Mouse (Mus musculus) ES-E14 (cell line): ENCODE data around the gene Mgll. TPM values are rescaled to one million over a fixed set of nuclear protein-coding genes. Genes with fewer than 3 reads are reported as not detected.

ENCODE experiments used
- DNase-seq: peaks from one replicate; pipeline ENCODE4 v3.0.0-alpha.2; 2013; ENCODE audit warnings: low read depth, low spot score
- H3K27ac ChIP-seq: 2 replicates; pipeline ENCODE4 v1.5.1; 2012; ENCODE audit warnings: low read depth, mild to moderate bottlenecking, low read length, moderate library complexity, mixed read lengths; ENCODE audit not compliant: poor library complexity, insufficient read depth, severe bottlenecking
- H3K36me3 ChIP-seq: 2 replicates; pipeline ENCODE4 v1.6.1; 2012; ENCODE audit warnings: mild to moderate bottlenecking, low read length, moderate library complexity, mixed read lengths; ENCODE audit not compliant: control insufficient read depth, poor library complexity, insufficient read depth, severe bottlenecking
- H3K4me1 ChIP-seq, 2 experiments: fragments of 150-350 bp in 1 of 2; sonication (generic) in 1 of 2; 2 replicates each; pipeline ENCODE4 v1.6.1; 2012; ENCODE audit warnings: low read length in 2 of 2, mild to moderate bottlenecking in 1 of 2, mixed read lengths in 1 of 2; ENCODE audit not compliant: control insufficient read depth in 2 of 2, insufficient read depth in 2 of 2, poor library complexity in 1 of 2
- H3K4me3 ChIP-seq, 2 experiments: fragments of 150-350 bp in 1 of 2; sonication (generic) in 1 of 2; 2 replicates each; pipeline ENCODE4 v1.5.1; 2012; ENCODE audit warnings: low read length in 2 of 2, low read depth in 1 of 2, mild to moderate bottlenecking in 1 of 2, mixed read lengths in 1 of 2; ENCODE audit not compliant: insufficient read depth in 1 of 2, poor library complexity in 1 of 2, severe bottlenecking in 1 of 2
- H3K9ac ChIP-seq: 2 replicates; pipeline ENCODE4 v1.6.1; 2012; ENCODE audit warnings: low read depth, mild to moderate bottlenecking, low read length, mixed read lengths; ENCODE audit not compliant: poor library complexity, insufficient read depth, severe bottlenecking
- H3K9me3 ChIP-seq: fragments of 150-350 bp; sonication (generic); 2 replicates; pipeline ENCODE4 v1.6.1; 2012; ENCODE audit warnings: low read depth, mild to moderate bottlenecking, low read length; ENCODE audit not compliant: control insufficient read depth, insufficient read depth
- CHD2 ChIP-seq: IDR thresholded peaks from 2 replicates; pipeline ENCODE4 v1.6.1; 2014; ENCODE audit warnings: mild to moderate bottlenecking, low read depth, low read length, inconsistent platforms
- HCFC1 ChIP-seq: IDR thresholded peaks from 2 replicates; pipeline ENCODE4 v1.6.1; 2012; ENCODE audit warnings: low read length, inconsistent platforms, borderline replicate concordance; ENCODE audit not compliant: insufficient read depth
- MAFK ChIP-seq: IDR thresholded peaks from 2 replicates; pipeline ENCODE4 v1.6.1; 2014; ENCODE audit warnings: mild to moderate bottlenecking, low read depth, low read length, inconsistent platforms; ENCODE audit not compliant: insufficient read depth
- ZC3H11A ChIP-seq: IDR thresholded peaks from 2 replicates; pipeline ENCODE4 v1.6.1; 2012; ENCODE audit warnings: low read depth, mild to moderate bottlenecking, inconsistent platforms, low read length, borderline replicate concordance
- ZNF384 ChIP-seq: IDR thresholded peaks from 2 replicates; pipeline ENCODE4 v1.6.1; 2012; ENCODE audit warnings: low read depth, low read length, inconsistent platforms
- in situ Hi-C, 2 experiments: fragments of 600-800 bp; cut with MboI; formaldehyde crosslinking; loops; one replicate each; pipeline ENCODE4 v1.15.1; 2025; ENCODE audit warnings: low sequenced_read_pairs in 2 of 2, inconsistent platforms in 1 of 2; ENCODE audit not compliant: unreplicated experiment in 2 of 2
- total RNA-seq: library from RNA; depleted of rRNA; stranded (reverse); fragments of 300-350 nt; gene quantifications from 2 replicates; pipeline ENCODE4 v1.2.3, GENCODE M21; 2012

Mgll gene
- total RNA-seq, 1 experiment, result 8.4 TPM

GRCm38 (mm10) chr6:88741041-88741440, 16.8 kb downstream of the Mgll start:
- no peaks in the 10 kb centered on the region for H3K36me3 ChIP-seq
- no peaks in the 10 kb centered on the region for H3K9me3 ChIP-seq
- DNase-seq, result no peak
- H3K4me1 ChIP-seq, result no peaks in the 10 kb centered on the region
- no peak overlapping the region for H3K27ac ChIP-seq
- in situ Hi-C loops, result no loop called here
- H3K4me3 ChIP-seq, result no peak overlapping the region
- no peak for TF ChIP-seq ZC3H11A
- no peak for TF ChIP-seq HCFC1
- TF ChIP-seq CHD2, result no peak
- no peak for TF ChIP-seq ZNF384
- no peak for TF ChIP-seq MAFK
- H3K9ac ChIP-seq, result no peak overlapping the region

DNA sequence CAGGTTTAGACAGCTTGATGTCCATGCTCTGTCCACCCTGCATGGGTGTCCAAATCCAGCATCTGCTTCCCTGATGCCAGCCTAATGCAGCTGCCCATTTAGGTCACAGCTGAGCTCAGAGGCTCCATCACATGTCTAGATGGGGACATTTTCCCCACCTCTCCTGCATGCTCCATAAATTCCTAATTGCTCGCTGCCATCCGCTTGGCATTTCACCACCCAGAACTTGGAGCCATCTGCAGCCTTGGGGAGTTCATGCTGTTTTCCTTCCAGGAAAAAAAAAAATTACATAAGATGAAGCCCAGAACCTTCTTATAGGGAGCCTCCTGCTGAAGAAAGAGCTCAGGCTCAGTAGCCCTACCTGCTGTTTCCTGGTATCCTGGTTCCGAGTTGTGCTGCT, 17.6 kb downstream of the Mgll start:
- no peaks in the 10 kb centered on the region for H3K36me3 ChIP-seq
- in situ Hi-C loops, result no loop called here
- DNase-seq, result no peak
- no peak overlapping the region for H3K9ac ChIP-seq
- TF ChIP-seq MAFK, result no peak
- TF ChIP-seq HCFC1, result no peak
- TF ChIP-seq ZC3H11A, result no peak
- no peak for TF ChIP-seq CHD2
- TF ChIP-seq ZNF384, result no peak
- no peak overlapping the region for H3K27ac ChIP-seq
- no peak overlapping the region for H3K4me3 ChIP-seq
- H3K9me3 ChIP-seq, result no peaks in the 10 kb centered on the region
- H3K4me1 ChIP-seq, result no peaks in the 10 kb centered on the region

DNA sequence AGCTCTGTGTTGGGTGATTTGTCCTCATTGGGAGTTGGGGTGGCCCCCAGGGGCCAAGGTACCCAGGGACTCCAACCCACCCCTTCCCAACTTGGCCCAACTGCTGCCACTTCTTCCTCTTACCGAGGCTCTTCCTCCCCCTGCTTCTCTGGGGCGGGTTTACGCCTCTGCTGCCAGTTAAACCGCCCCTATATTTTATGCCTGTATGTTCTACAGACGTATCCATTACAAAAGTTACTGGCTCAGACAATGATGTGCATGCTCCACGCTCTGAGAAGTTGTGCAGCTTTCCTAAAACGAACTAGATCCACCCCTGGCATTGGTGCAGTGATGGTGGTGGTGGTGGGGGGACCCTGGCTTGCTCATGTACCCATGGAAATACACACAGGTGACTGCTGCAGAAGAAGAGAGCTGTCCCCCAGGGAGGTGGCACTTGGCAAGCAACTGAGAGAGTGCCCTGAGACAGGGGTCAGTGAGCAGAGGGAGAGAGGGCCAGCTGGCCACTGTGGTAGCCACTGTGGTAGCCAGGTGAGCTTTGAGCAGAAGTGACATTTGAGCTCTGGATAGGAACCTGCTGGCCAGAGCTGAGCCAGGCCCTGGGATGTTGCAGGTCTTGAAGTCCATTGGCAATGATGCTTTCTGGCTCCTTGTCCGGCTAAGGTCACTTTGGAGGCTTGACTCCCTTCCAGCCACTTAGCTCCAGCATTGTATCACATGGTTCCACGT, 18.2 kb downstream of the Mgll start:
- H3K36me3 ChIP-seq, result no peaks in the 10 kb centered on the region
- TF ChIP-seq MAFK (no peak), CHD2 (no peak), HCFC1 (no peak), ZNF384 (no peak), ZC3H11A (no peak)
- no peak overlapping the region for H3K9ac ChIP-seq
- no peak for DNase-seq
- no peaks in the 10 kb centered on the region for H3K4me1 ChIP-seq
- no peak overlapping the region for H3K27ac ChIP-seq
- no peaks in the 10 kb centered on the region for H3K9me3 ChIP-seq
- no peak overlapping the region for H3K4me3 ChIP-seq
- in situ Hi-C loops, result no loop called here

DNA sequence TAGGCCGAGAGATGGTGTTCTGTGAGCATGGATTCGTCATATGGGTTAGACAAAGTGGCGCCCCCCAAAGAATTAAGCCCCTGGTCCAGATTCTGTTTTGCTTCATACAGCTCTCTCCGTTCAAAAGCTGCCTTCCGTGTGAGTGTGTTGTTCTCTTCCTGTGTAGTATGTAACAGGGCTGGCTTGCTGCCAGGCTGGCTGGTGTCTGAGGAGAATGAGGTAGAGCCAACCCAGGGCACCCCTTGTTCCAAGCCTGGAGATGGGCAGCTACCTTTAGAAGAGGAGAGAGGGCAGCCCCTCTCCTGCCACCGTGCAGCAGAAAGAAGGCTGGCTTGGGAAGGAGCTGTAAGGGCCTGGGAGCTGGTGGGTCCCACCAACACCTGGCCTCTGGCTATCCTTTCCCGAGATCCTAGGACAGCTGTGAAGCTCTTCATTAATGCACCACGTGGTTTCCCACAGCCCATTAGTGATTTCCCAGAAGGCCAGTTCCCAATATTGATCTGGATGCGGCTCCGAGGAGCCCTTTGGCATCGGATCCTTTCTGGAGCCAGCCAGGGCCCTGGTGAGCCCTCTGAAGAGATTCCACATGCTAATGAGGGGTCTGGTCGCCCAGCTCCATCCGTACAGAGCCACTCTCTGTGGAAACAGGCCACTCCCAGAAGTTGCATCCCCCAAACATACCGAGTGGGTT, 19.5 kb downstream of the Mgll start:
- DNase-seq, result no peak
- TF ChIP-seq ZNF384 (no peak), HCFC1 (no peak), MAFK (no peak), CHD2 (no peak), ZC3H11A (no peak)
- in situ Hi-C loops, result no loop called here
- Histone ChIP-seq H3K4me1 (no peaks in the 10 kb centered on the region), H3K9ac (no peak overlapping the region), H3K4me3 (no peak overlapping the region), H3K36me3 (no peaks in the 10 kb centered on the region), H3K9me3 (no peaks in the 10 kb centered on the region), H3K27ac (no peak overlapping the region)
